Mouse (Mus musculus): ENCODE measurements at regions not wholly inside any gene's neighbourhood (a gene's known extent, or its start where the extent isn't known, plus 50 kb on each side); places are given as distances from the start of the nearest gene placed in this dataset.

GRCm38 (mm10) chr12:45644180-45644579 is 569.7 kb upstream of the Stxbp6 start:
- no peak for TF ChIP-seq POLR2A (IDR thresholded peaks at IDR 0.05; ENCODE audit: borderline replicate concordance, extremely low read depth, insufficient read depth, insufficient read length)
- Histone ChIP-seq H3K36me3 (ENCODE audit: control insufficient read depth, insufficient read depth, low read length) (no peaks in the 10 kb centered on the region), H3K9me3 (ENCODE audit: control insufficient read depth, low read length) (no peaks in the 10 kb centered on the region), H3K4me3 (replicated peaks; ENCODE audit: low read length) (no peak overlapping the region), H3K9ac (ENCODE audit: low read depth, low read length, severe bottlenecking) (no peak overlapping the region), H3K27me3 (ENCODE audit: control insufficient read depth, insufficient read depth, low read length) (no peaks in the 10 kb centered on the region), H3K27ac (replicated peaks; ENCODE audit: low read depth, low read length) (no peak overlapping the region), H3K4me1 (ENCODE audit: control insufficient read depth, insufficient read depth, low read length) (no peaks in the 10 kb centered on the region), H3K4me2 (replicated peaks; ENCODE audit: low read depth, low read length, severe bottlenecking) (no peak overlapping the region)
- DNase-seq (ENCODE audit: low spot score) (no peak), ATAC-seq (ENCODE audit: low FRiP score, low read depth) (no peak)
- WGBS, result 87% methylated on average over 2 of the region's 2 CpGs

GRCm38 (mm10) chr12:45622830-45623229 is 548.3 kb upstream of the Stxbp6 start:
- ATAC-seq (ENCODE audit: low FRiP score, low read depth) (no peak), DNase-seq (ENCODE audit: low spot score) (no peak)
- no peak for TF ChIP-seq POLR2A (IDR thresholded peaks at IDR 0.05; ENCODE audit: borderline replicate concordance, extremely low read depth, insufficient read depth, insufficient read length)
- no peaks in the 10 kb centered on the region for H3K36me3 ChIP-seq (ENCODE audit: control insufficient read depth, insufficient read depth, low read length)
- no peaks in the 10 kb centered on the region for H3K27me3 ChIP-seq (ENCODE audit: control insufficient read depth, insufficient read depth, low read length)
- no peaks in the 10 kb centered on the region for H3K9me3 ChIP-seq (ENCODE audit: control insufficient read depth, low read length)
- H3K9ac ChIP-seq (ENCODE audit: low read depth, low read length, severe bottlenecking), result no peak overlapping the region
- H3K4me1 ChIP-seq (ENCODE audit: control insufficient read depth, insufficient read depth, low read length), result no peaks in the 10 kb centered on the region
- 67% methylated on average over 1 of the region's 1 CpGs for WGBS
- no peak overlapping the region for H3K4me3 ChIP-seq (replicated peaks; ENCODE audit: low read length)
- H3K4me2 ChIP-seq (replicated peaks; ENCODE audit: low read depth, low read length, severe bottlenecking), result no peak overlapping the region
- no peak overlapping the region for H3K27ac ChIP-seq (replicated peaks; ENCODE audit: low read depth, low read length)

DNA sequence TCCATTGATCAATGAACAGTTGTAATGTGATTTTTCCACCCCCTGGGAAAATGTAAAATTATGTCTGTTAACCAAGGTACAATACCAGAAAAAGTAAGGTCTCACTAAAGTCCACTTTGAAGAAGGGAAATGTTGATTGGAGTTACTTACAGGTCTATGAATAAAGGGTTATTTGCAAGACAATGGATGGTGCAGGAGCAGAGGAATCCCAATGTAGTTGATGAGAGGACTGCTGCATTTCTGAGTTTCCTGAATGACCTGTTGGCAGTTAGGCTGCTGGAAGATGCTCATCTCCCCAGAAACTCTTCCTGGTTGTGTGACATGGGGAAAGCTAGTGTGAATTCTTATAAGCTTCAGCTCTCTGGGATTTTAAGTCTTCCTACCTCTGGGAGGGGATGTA is 545.5 kb upstream of the Stxbp6 start:
- Histone ChIP-seq H3K9me3 (ENCODE audit: control insufficient read depth, low read length) (no peaks in the 10 kb centered on the region), H3K9ac (ENCODE audit: low read depth, low read length, severe bottlenecking) (no peak overlapping the region), H3K4me3 (replicated peaks; ENCODE audit: low read length) (no peak overlapping the region), H3K27me3 (ENCODE audit: control insufficient read depth, insufficient read depth, low read length) (no peaks in the 10 kb centered on the region), H3K4me2 (replicated peaks; ENCODE audit: low read depth, low read length, severe bottlenecking) (no peak overlapping the region), H3K36me3 (ENCODE audit: control insufficient read depth, insufficient read depth, low read length) (no peaks in the 10 kb centered on the region), H3K4me1 (ENCODE audit: control insufficient read depth, insufficient read depth, low read length) (no peaks in the 10 kb centered on the region), H3K27ac (replicated peaks; ENCODE audit: low read depth, low read length) (no peak overlapping the region)
- ATAC-seq (ENCODE audit: low FRiP score, low read depth) (no peak), DNase-seq (ENCODE audit: low spot score) (no peak)
- no peak for TF ChIP-seq POLR2A (IDR thresholded peaks at IDR 0.05; ENCODE audit: borderline replicate concordance, extremely low read depth, insufficient read depth, insufficient read length)

DNA sequence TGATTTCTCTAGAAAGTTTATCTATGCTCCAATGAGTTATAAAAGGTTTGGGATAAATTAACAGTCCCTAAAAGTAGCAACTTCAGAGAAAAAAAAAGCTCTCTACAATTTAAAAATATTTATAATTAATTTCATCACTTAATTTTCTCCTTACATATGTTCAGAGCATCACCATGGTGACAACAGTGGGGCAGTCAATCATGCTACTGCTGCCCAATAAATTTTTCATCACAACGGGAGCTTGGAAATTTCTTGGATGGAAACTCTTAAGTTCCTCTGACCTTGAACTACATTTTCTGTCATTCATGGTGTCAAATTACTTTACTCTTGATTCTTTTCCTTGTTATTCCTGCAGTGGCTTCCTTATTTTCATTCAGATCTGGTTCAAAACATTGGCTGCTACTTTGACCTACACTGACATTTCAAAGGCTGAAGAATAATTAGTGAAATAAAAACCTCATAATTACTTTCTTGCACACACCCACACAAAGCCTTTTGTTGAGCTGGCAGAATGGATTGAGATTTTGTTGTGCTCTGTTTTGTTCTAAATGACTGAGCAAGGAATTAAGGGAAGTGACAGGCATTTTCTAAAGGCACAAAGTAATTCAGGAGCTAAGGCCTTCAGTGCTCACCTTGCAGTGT is 540.1 kb upstream of the Stxbp6 start:
- Histone ChIP-seq H3K4me3 (replicated peaks; ENCODE audit: low read length) (no peak overlapping the region), H3K9ac (ENCODE audit: low read depth, low read length, severe bottlenecking) (no peak overlapping the region), H3K4me1 (ENCODE audit: control insufficient read depth, insufficient read depth, low read length) (no peaks in the 10 kb centered on the region), H3K9me3 (ENCODE audit: control insufficient read depth, low read length) (no peaks in the 10 kb centered on the region), H3K36me3 (ENCODE audit: control insufficient read depth, insufficient read depth, low read length) (no peaks in the 10 kb centered on the region), H3K4me2 (replicated peaks; ENCODE audit: low read depth, low read length, severe bottlenecking) (no peak overlapping the region), H3K27me3 (ENCODE audit: control insufficient read depth, insufficient read depth, low read length) (no peaks in the 10 kb centered on the region), H3K27ac (replicated peaks; ENCODE audit: low read depth, low read length) (no peak overlapping the region)
- no peak for TF ChIP-seq POLR2A (IDR thresholded peaks at IDR 0.05; ENCODE audit: borderline replicate concordance, extremely low read depth, insufficient read depth, insufficient read length)
- DNase-seq (ENCODE audit: low spot score) (no peak), ATAC-seq (ENCODE audit: low FRiP score, low read depth) (no peak)
- 14% methylated on average over 1 of the region's 1 CpGs for WGBS

GRCm38 (mm10) chr12:45614074-45614473 is 539.6 kb upstream of the Stxbp6 start:
- no peaks in the 10 kb centered on the region for H3K4me1 ChIP-seq (ENCODE audit: control insufficient read depth, insufficient read depth, low read length)
- no peak overlapping the region for H3K4me3 ChIP-seq (replicated peaks; ENCODE audit: low read length)
- no peak overlapping the region for H3K9ac ChIP-seq (ENCODE audit: low read depth, low read length, severe bottlenecking)
- H3K9me3 ChIP-seq (ENCODE audit: control insufficient read depth, low read length), result no peaks in the 10 kb centered on the region
- DNase-seq (ENCODE audit: low spot score), result no peak
- no peaks in the 10 kb centered on the region for H3K36me3 ChIP-seq (ENCODE audit: control insufficient read depth, insufficient read depth, low read length)
- TF ChIP-seq POLR2A (IDR thresholded peaks at IDR 0.05; ENCODE audit: borderline replicate concordance, extremely low read depth, insufficient read depth, insufficient read length), result no peak
- no peak for ATAC-seq (ENCODE audit: low FRiP score, low read depth)
- H3K27ac ChIP-seq (replicated peaks; ENCODE audit: low read depth, low read length), result no peak overlapping the region
- no peaks in the 10 kb centered on the region for H3K27me3 ChIP-seq (ENCODE audit: control insufficient read depth, insufficient read depth, low read length)
- no peak overlapping the region for H3K4me2 ChIP-seq (replicated peaks; ENCODE audit: low read depth, low read length, severe bottlenecking)

DNA sequence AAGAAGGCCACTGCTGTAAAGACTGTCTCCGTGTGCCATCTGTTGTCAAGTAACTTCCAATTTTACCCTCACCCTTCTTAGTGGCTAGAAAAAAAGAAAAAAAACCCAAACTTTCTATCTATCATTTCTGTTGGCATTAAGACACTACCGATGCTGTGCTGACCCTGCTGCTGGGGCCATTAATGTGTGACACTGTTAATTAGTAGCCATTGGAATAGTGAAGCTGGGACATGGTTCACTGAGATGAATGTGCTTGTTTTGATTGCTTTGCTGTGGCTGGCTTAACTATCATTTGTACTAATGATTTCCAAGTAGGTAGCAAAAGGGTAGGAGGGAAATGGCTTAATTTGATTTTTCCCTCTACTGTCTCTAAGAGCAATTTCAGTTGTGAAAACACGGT is 524.9 kb upstream of the Stxbp6 start:
- Histone ChIP-seq H3K4me3 (replicated peaks; ENCODE audit: low read length) (no peak overlapping the region), H3K36me3 (ENCODE audit: control insufficient read depth, insufficient read depth, low read length) (no peaks in the 10 kb centered on the region), H3K9ac (ENCODE audit: low read depth, low read length, severe bottlenecking) (no peak overlapping the region), H3K27ac (replicated peaks; ENCODE audit: low read depth, low read length) (no peak overlapping the region), H3K27me3 (ENCODE audit: control insufficient read depth, insufficient read depth, low read length) (no peaks in the 10 kb centered on the region), H3K4me2 (replicated peaks; ENCODE audit: low read depth, low read length, severe bottlenecking) (no peak overlapping the region), H3K9me3 (ENCODE audit: control insufficient read depth, low read length) (no peaks in the 10 kb centered on the region), H3K4me1 (ENCODE audit: control insufficient read depth, insufficient read depth, low read length) (no peaks in the 10 kb centered on the region)
- TF ChIP-seq POLR2A (IDR thresholded peaks at IDR 0.05; ENCODE audit: borderline replicate concordance, extremely low read depth, insufficient read depth, insufficient read length), result no peak
- DNase-seq (ENCODE audit: low spot score), result no peak
- ATAC-seq (ENCODE audit: low FRiP score, low read depth), result no peak
- 78% methylated on average over 3 of the region's 3 CpGs for WGBS

Data from limb, embryonic 14.5 days (tissue).